Mouse (Mus musculus) layer of hippocampus, adult 2 months (tissue): ENCODE results near the gene Gm26741. TPM values are rescaled to one million over a fixed set of nuclear protein-coding genes. Genes with fewer than 3 reads are reported as not detected.
"Not testable (repeated sequence)": the region's sequence is repeated elsewhere in the genome, so short reads cannot be mapped to it uniquely, and the experiment has no call there.

Source experiments
- DNase-seq, 2 experiments: peaks; one replicate each; pipeline ENCODE4 v3.0.0; 2022; ENCODE audit warnings: low spot score in 2 of 2
- H3K27ac ChIP-seq: fragments of 200-600 bp; 2 replicates; pipeline ENCODE4 v1.8.1; 2022
- H3K4me3 ChIP-seq: fragments of 200-600 bp; 2 replicates; pipeline ENCODE4 v1.8.1; 2022; ENCODE audit warnings: mild to moderate bottlenecking
- CTCF ChIP-seq: fragments of 200-600 bp; conservative IDR thresholded peaks from 2 replicates; pipeline ENCODE4 v1.8.1; 2022; ENCODE audit warnings: antibody characterized with exemption, mild to moderate bottlenecking, moderate library complexity
- long read RNA-seq, 2 experiments: library from polyadenylated mRNA; stranded (forward); transcript quantifications; one replicate each; pipeline ENCODE4 v2.0.0; 2021; ENCODE audit warnings: borderline mapping rate in 2 of 2
- total RNA-seq, 2 experiments: library from RNA; stranded (reverse); gene quantifications; 2 replicates each; pipeline ENCODE4 v1.2.3; 2021

The Gm26741 gene
- total RNA-seq, result not detected
- long read RNA-seq, experiment 1, result 0 reads
- long read RNA-seq, experiment 2, result 0 reads

DNA sequence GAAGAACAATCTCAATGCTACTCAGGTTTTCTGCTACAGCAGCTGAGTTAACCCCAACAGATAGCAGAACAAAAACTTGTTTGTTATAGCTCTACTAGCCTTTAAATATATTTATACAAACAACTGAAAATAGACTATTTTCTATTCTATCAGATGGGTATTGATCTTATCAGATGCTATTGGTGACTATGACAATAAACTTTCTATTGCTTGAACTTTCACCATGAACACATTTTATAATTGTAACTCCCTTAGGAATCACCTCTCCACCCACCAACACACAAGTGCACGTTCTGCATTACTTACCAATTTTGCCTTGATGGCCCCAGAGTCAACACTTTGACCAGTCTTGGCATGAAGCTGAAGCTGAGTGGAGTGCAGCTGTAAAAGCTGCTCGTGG is at the start of gene Gm26741:
Gene Gm26741 (plus strand): TSS at position 301 of the 400 bp plus-strand sequence.
- Histone ChIP-seq H3K4me3 (no peak within 1 kb of the TSS), H3K27ac (no peak within 1 kb of the TSS)
- no peak for DNase-seq
- TF ChIP-seq CTCF, result no peak

DNA sequence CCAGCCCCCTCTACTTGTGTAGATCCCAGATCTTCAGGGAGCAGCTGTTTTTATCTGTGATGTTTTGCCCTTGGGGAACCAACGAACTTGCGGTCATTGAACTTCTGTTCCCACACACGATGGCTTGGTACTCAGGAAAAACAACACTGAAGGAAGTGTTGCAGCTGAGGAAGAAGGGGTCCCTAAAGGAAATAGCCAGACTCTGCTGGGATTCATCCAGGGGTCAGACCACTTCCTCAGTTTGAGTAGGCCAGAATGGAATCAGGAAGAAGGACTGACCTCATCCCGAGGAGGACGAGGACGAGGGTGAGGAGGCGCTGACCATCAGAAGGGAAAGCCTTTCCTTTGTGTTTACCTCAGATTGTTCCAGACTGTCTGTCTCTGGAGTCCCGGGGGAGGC is 49.4 kb upstream of the Gm26741 start:
- TF ChIP-seq CTCF, result no peak
- no peak overlapping the region for H3K27ac ChIP-seq
- DNase-seq, result no peak
- H3K4me3 ChIP-seq, result no peak overlapping the region

DNA sequence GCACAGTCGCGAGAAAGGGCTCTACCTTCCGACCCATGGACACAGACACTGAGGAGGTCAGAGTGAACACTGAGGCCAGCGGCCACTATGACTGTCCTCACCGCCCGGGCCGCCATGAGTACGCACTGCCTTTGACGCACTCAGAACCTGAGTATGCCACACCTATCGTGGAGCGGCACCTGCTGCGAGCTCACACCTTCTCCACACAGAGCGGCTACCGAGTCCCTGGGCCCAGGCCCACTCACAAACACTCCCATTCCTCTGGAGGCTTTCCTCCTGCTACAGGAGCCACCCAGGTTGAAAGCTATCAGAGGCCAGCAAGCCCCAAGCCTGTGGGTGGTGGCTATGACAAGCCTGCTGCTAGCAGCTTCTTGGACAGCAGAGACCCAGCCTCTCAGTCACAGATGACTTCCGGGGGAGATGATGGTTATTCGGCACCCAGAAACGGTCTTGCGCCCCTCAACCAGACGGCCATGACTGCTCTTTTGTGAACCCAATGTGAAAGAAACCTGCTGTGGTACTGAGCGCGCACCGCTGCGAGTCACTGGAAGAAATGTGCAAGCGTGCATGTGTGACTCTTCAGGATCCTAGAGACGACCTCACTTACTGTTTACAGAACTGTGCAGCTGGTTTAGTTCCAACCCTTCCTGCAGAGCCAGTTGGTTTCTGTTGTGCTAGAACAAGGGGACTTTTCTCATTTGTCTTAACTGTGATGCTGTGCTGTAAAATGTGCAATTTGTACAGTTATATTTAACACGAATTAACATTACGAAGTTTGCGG is 38.9 kb upstream of the Gm26741 start:
- no peak for DNase-seq
- no peak overlapping the region for H3K4me3 ChIP-seq
- H3K27ac ChIP-seq, result no peak overlapping the region
- TF ChIP-seq CTCF, result no peak

DNA sequence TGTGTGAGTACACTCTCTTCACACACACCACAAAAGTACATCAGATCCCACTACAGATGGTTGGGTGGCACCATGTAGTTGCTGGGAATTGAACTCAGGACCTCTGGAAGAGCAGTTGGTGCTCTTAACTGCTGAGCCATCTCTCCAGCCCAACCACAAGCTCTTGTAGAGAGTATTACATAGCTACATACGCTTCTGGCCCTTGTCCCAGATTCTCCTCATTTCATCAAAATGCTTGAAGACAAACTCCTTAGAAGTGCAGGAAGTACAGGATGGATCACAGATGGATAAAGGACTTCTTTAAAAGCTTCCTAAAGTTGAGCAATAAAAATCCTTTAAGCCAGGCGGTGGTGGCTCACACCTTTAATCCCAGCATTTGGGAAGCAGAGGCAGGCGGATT is 36.6 kb upstream of the Gm26741 start:
- DNase-seq, result no peak

DNA sequence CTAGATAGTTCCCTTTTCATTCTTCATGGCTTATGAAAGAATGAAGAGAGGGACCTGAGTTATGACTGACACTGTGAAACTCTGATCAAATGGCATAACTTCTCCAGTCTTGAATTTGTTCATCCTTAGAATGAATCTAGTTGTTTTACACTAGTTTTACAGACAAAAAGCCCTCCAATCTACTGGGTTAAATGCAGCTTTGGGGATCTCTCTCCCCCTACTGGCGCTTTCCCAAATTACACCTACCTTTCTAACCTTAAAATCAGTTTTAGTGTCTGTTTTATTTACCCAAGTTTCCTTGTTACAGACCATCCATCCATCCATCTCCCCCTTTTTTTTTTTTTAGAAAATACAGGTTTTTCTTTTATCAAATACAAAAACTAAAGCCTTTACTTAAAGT is 27.6 kb upstream of the Gm26741 start:
- Histone ChIP-seq H3K4me3 (no peak overlapping the region), H3K27ac (no peak overlapping the region)
- peak; percentile 42 to 69 for DNase-seq
- TF ChIP-seq CTCF, result peak; percentile 89

More for the DNA sequence above, 36.6 kb upstream of the Gm26741 start:
- TF ChIP-seq CTCF, result no peak
- Histone ChIP-seq H3K4me3 (no peak overlapping the region), H3K27ac (no peak overlapping the region)

DNA sequence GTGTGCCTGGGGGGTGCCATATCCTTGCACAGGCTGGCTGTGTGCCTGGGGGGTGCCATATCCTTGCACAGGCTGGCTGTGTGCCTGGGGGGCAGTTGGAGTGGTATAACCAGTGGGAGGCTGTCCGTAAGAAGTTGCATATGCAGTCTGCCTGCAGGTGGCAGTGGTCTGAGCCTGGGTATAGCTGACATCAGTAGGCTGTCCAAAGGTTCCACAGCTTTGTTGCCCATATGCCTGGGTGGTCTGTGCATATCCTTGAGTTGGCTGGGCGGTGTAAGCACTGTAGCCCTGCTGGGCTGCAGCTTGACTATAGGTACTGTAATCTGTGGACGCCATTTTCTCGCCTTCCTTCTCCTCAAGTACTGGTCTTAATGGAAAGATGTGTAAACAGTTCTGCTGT is 15.2 kb upstream of the Gm26741 start:
- not testable (repeated sequence) for H3K4me3 ChIP-seq, H3K27ac ChIP-seq, DNase-seq
- TF ChIP-seq CTCF, result peak; percentile 17; the same call in 1 of the 2 replicates

DNA sequence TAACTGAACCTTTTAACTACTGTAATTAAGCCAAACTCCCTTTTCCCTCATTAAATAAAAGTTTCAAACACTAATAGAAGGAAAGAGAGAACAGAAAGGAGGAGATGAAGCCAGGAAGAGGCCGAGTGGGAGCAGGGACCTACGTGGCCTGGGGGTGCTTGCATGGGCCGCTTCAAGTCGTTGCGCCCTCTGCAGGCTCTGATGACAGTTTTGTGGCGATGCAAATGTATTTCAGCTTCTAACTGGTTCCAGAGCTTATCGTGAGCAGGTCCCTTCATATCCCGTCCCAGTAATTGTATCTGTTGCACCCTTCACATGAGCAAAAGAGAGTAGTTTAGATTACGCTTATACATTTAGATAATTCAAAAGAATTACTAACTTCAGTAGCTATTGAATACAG is 5.4 kb upstream of the Gm26741 start:
- no peak for DNase-seq
- no peak overlapping the region for H3K27ac ChIP-seq
- H3K4me3 ChIP-seq, result no peak overlapping the region
- TF ChIP-seq CTCF, result peak; percentile 37

DNA sequence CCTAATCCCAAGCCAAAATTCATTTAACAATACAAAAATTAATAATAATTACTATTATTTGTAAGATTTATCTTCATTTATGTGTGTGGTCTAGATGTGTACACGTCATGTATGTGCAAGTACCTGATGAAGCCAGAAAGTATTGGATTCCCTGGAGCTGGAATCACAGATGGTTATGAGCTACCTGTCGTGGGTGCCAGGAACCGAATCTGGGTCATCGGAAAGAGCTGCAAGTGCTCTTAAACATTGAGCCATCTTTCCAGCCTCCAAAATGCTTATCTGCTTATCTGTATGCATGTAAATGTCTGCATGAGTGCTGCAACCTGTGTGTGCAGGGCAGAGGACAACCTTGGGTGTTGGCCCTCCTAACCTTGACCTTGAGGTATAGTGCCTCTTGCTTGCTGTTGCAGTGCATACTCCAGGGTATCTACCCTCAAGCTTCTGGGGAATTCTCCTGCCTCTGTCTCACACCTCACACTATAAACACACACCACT is 1.7 kb downstream of the Gm26741 start:
- Histone ChIP-seq H3K4me3 (no peak overlapping the region), H3K27ac (no peak overlapping the region)
- DNase-seq, result no peak
- no peak for TF ChIP-seq CTCF

DNA sequence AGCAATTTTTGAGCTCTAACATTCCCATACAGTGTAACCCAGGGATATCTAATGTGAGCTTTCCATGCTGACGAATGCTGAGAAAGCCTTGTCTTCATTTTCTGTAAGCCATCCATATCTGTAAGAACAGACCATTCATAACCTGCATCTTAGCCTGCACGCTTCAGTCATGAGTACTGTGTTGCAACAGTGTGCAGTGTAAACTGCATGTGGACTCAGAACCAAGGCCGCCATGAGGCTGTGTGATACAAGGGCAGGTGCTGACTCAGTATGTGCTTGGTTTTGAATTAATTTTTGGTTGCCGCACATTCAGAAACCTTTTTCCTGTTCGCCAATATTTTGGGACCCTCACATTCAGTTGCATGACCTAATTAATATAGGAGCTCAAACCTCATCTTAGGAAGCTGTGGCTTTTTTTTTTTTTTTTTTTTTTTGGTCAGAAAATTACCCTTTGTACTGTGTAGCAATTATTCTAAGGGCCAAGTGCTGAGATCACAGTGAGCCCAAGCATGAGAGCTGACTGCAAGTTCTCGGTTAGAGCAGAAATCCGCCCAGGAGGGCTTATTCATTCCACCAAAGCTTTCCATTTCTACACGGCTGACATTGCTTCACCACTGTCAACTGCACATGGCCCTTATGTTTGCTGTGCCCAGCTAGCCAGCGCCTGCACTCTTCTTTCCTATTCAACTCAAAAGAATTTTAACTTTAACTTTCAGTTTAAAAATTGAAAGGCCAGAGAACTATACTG is 2.5 kb downstream of the Gm26741 start:
- Histone ChIP-seq H3K27ac (no peak overlapping the region), H3K4me3 (no peak overlapping the region)
- no peak for DNase-seq
- no peak for TF ChIP-seq CTCF

DNA sequence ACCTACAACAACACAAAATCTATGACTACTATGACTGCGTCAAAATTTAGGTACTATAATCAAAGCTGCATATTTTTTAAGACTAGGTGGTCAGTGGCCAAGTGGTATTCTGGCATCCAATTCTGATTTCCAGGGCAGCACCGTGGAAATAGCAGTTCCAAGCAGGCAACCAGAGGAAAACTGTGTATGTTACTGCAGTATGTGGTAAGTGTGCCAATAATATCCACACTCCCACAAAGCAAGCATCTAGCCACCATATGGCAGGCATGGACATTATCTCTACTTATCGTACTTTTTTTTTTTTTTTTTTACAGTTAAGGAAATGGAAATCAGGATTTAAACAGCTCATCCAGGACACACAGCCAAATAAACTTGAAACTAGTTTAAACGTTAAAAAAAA is 9.8 kb downstream of the Gm26741 start:
- DNase-seq, result no peak
- no peak for TF ChIP-seq CTCF
- no peak overlapping the region for H3K4me3 ChIP-seq
- H3K27ac ChIP-seq, result no peak overlapping the region

DNA sequence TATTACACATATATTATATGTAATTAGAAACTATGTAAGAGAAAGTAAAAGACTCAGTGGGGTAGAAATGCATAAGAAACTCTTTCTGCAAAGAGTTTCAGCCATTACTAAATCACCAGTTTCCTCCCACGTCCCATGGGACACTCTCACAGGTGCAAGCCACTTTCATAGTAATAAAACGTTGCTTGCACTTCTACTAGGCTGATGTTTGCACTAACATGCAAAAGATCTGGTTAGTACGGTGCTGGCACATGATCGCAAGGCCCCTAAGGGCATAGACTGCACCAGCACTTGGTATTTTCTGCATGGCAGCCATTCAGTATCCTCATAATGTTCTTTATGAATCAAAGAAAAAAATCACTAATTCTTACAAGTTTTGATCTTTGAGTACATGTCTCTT is 15.3 kb downstream of the Gm26741 start:
- Histone ChIP-seq H3K27ac (no peak overlapping the region), H3K4me3 (no peak overlapping the region)
- TF ChIP-seq CTCF, result no peak
- DNase-seq, result no peak

DNA sequence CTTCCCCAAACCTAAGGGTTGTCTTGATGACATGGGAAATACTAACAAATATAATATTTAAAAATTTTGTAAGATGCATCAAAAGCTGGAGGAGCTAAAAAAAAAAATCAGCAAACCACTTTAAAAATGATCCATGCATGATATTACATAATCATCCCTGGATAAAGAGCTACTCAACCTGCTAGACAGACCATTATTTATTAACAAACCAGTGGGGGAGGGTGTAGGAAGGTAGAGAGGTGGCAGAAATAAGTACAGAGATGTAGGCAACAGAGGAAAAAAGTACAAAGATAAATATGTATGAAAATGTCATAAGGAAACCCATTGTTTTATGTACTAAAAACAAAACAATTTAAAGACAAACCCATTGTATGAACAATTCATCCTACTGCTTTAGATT is 16.1 kb downstream of the Gm26741 start:
- TF ChIP-seq CTCF, result no peak
- no peak for DNase-seq
- no peak overlapping the region for H3K27ac ChIP-seq

DNA sequence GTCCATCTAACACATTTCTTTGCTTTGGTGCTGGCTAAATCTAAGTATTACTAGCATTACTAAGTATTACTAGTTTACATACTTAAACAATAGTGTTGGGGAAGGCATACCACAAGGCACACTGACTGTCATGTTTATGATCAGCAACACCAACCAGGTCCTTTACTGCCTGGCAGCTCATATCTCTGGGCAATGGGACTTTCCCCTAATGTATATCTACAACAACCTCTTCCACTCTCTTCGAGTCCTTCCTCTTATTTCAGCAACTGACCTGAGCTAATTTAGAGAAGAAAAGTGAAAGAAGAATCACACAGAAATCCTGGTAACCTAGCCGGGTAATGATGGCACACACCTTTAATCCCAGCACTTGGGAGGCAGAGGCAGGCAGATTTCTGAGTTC is 17.9 kb downstream of the Gm26741 start:
- H3K27ac ChIP-seq, result no peak overlapping the region
- DNase-seq, result no peak
- TF ChIP-seq CTCF, result no peak
- no peak overlapping the region for H3K4me3 ChIP-seq

More for the DNA sequence above, 16.1 kb downstream of the Gm26741 start:
- H3K4me3 ChIP-seq, result no peak overlapping the region
